Mouse (Mus musculus) stomach, embryonic 14.5 days (tissue): ENCODE results near the gene Cip2a. TPM values are rescaled to one million over a fixed set of nuclear protein-coding genes. Genes with fewer than 3 reads are reported as not detected.

Experiments
- polyA plus RNA-seq: library from polyadenylated mRNA; unstranded; fragments of >200 nt; fragmentation: Nextera tagmentation; extraction: Ambion mirVana; gene quantifications from 2 replicates; pipeline ENCODE4 v1.2.1, GENCODE M21; 2014

The Cip2a gene
- polyA plus RNA-seq, 1 experiment from 2014 or later: 35.4 TPM

Other genes starting within 250 kb of the Cip2a start
- 0.27 TPM in 1 of 2 replicates, not detected in the other for gene Trat1, start 222.2 kb upstream of the Cip2a start, polyA plus RNA-seq
- gene Retnlb, start 177.3 kb upstream of the Cip2a start, polyA plus RNA-seq: 0.39 TPM in 1 of 2 replicates, not detected in the other
- gene Retnla, start 151.6 kb upstream of the Cip2a start, polyA plus RNA-seq: 0.45 TPM in 1 of 2 replicates, not detected in the other
- gene Retnlg, start 121.6 kb upstream of the Cip2a start, polyA plus RNA-seq: 0.78 and 1.2 TPM in 2 replicates
- gene Dzip3, start within 50 bp of the Cip2a start, polyA plus RNA-seq: 36.1 and 40.6 TPM in 2 replicates
- gene Myh15, start 63.3 kb downstream of the Cip2a start, polyA plus RNA-seq: not detected in 2 replicates